Mouse (Mus musculus) neural tube, embryonic 14.5 days (tissue): ENCODE measurements at regions not wholly inside any gene's neighbourhood (a gene's known extent, or its start where the extent isn't known, plus 50 kb on each side); places are given as distances from the start of the nearest gene placed in this dataset.
A peak's percentile ranks its signal among the peaks of the same experiment; 100 is the strongest.

Source experiments
- ATAC-seq: fragments of 200-750 bp; cut with Nextera tagmentation; 2 replicates; pipeline ENCODE4 v1.8.0; 2017; ENCODE audit warnings: low read depth, mild to moderate bottlenecking, moderate TSS enrichment, moderate library complexity
- H3K27ac ChIP-seq: fragments of 300-500 bp; sonication (generic); 2 replicates; pipeline ENCODE4 v1.5.1; 2014; ENCODE audit warnings: low read depth, mild to moderate bottlenecking, control low read depth, low read length, moderate library complexity, mixed read lengths
- H3K27me3 ChIP-seq: fragments of 300-500 bp; sonication (generic); 2 replicates; pipeline ENCODE4 v1.6.1; 2014; ENCODE audit warnings: low read length; ENCODE audit not compliant: control insufficient read depth, insufficient read depth
- H3K36me3 ChIP-seq: fragments of 300-500 bp; sonication (generic); 2 replicates; pipeline ENCODE4 v1.6.1; 2014; ENCODE audit warnings: low read length, mixed read lengths; ENCODE audit not compliant: control insufficient read depth, insufficient read depth
- H3K4me1 ChIP-seq: fragments of 300-500 bp; sonication (generic); 2 replicates; pipeline ENCODE4 v1.6.1; 2014; ENCODE audit warnings: low read length; ENCODE audit not compliant: control insufficient read depth, insufficient read depth
- H3K4me2 ChIP-seq: fragments of 300-500 bp; sonication (generic); 2 replicates; pipeline ENCODE4 v1.6.1; 2014; ENCODE audit warnings: mild to moderate bottlenecking, low read depth, low read length, control low read depth
- H3K4me3 ChIP-seq: fragments of 300-500 bp; sonication (generic); 2 replicates; pipeline ENCODE4 v1.5.1; 2014; ENCODE audit warnings: low read depth, low read length, control low read depth, mixed read lengths
- H3K9ac ChIP-seq: fragments of 300-500 bp; sonication (generic); replicated peaks from 2 replicates; pipeline ENCODE4 v1.6.1; 2014; ENCODE audit warnings: low read depth, mild to moderate bottlenecking, control low read depth, low read length, mixed read lengths
- H3K9me3 ChIP-seq: fragments of 300-500 bp; sonication (generic); 2 replicates; pipeline ENCODE4 v1.6.1; 2016; ENCODE audit warnings: low read length; ENCODE audit not compliant: control insufficient read depth
- WGBS: fragments of 180-500 bp; shearing (Covaris S2); extraction: QIAGEN DNeasy Blood & Tissue Kit; methylation state at CpG from one replicate; pipeline ENCODE4 v1.1.7; 2014; 5-methylcytosine and 5-hydroxymethylcytosine counted together

GRCm38 (mm10) chr1:62901871-62902270 is 198.8 kb downstream of the Nrp2 start:
- WGBS: 74% methylated on average over 5 of the region's 5 CpGs
- no peak overlapping the region for H3K9ac ChIP-seq
- H3K4me3 ChIP-seq: no peak overlapping the region
- H3K36me3 ChIP-seq: no peaks in the 10 kb centered on the region
- no peaks in the 10 kb centered on the region for H3K27me3 ChIP-seq
- ATAC-seq: no peak
- H3K9me3 ChIP-seq: no peaks in the 10 kb centered on the region
- no peak overlapping the region for H3K27ac ChIP-seq
- H3K4me1 ChIP-seq: no peaks in the 10 kb centered on the region
- no peak overlapping the region for H3K4me2 ChIP-seq

- H3K4me2 ChIP-seq: no peak overlapping the region
- H3K27me3 ChIP-seq: no peaks in the 10 kb centered on the region
- 35% methylated on average over 6 of the region's 6 CpGs for WGBS
- no peaks in the 10 kb centered on the region for H3K4me1 ChIP-seq
- H3K4me3 ChIP-seq: no peak overlapping the region
- H3K27ac ChIP-seq: no peak overlapping the region
- ATAC-seq: no peak
- H3K9ac ChIP-seq: no peak overlapping the region
- H3K9me3 ChIP-seq: no peaks in the 10 kb centered on the region
- no peaks in the 10 kb centered on the region for H3K36me3 ChIP-seq
Measured at GRCm38 (mm10) chr1:62902931-62903453, 199.9 kb downstream of the Nrp2 start.

- ATAC-seq: 0 out of 2 replicates have a peak, but pooled peaks have one; percentile 62
- H3K4me1 ChIP-seq: peaks cover 3% of the 10 kb centered on the region; the same call in 1 of the 2 replicates
- no peak overlapping the region for H3K4me3 ChIP-seq
- no peaks in the 10 kb centered on the region for H3K27me3 ChIP-seq
- H3K36me3 ChIP-seq: no peaks in the 10 kb centered on the region
- whole genome bisulfite sequencing: 32% methylated on average over 9 of the region's 9 CpGs
- no peak overlapping the region for H3K27ac ChIP-seq
- H3K4me2 ChIP-seq: no peak overlapping the region
- no peaks in the 10 kb centered on the region for H3K9me3 ChIP-seq
- no peak overlapping the region for H3K9ac ChIP-seq
Measured at GRCm38 (mm10) chr1:62905739-62906138, 202.7 kb downstream of the Nrp2 start.

- WGBS: 68% methylated on average over 10 of the region's 10 CpGs
- ATAC-seq: no peak
- H3K9ac ChIP-seq: no peak overlapping the region
- H3K4me2 ChIP-seq: no peak overlapping the region
- no peaks in the 10 kb centered on the region for H3K27me3 ChIP-seq
- H3K27ac ChIP-seq: no peak overlapping the region
- no peak overlapping the region for H3K4me3 ChIP-seq
- no peaks in the 10 kb centered on the region for H3K36me3 ChIP-seq
- H3K4me1 ChIP-seq: peaks cover 3% of the 10 kb centered on the region; the same call in 1 of the 2 replicates
- no peaks in the 10 kb centered on the region for H3K9me3 ChIP-seq
Measured at GRCm38 (mm10) chr1:62907243-62907642, 204.2 kb downstream of the Nrp2 start.
